Mouse (Mus musculus): ENCODE measurements around the gene Gm10118. TPM values are rescaled to one million over a fixed set of nuclear protein-coding genes. Genes with fewer than 3 reads are reported as not detected.

Gene Gm10118
- polyA plus RNA-seq, 1 experiment from 2014 or later, result 0.14 TPM

Other genes with a start within 250 kb of the Gm10118 start
- 2.2 and 3.2 TPM in 2 replicates for gene Lrrtm3, start 162.8 kb upstream of the Gm10118 start, polyA plus RNA-seq (2015; fragmentation: Nextera tagmentation; extraction: Ambion mirVana)